ENCODE assay signal across 21 mouse cellular contexts in genomic region chr10:10476549-10476948, GRCm38 (mm10). TPM values are rescaled to one million over a fixed set of nuclear protein-coding genes. Genes with fewer than 3 reads are reported as not detected.
"Had no signal": no experiment of that assay in that cellular context is flagged by ENCODE, and none has a peak within 500 bp of the region (broad histone marks: within the 10 kb centered on the region; RNA-seq: fewer than 3 reads in every experiment).

No protein-coding gene starts in this region.

- DNase-seq: kidney, adult 11 months; kidney, adult 9 months; kidney, postnatal 14 days; layer of hippocampus, adult 9-11 months; left cerebral cortex, postnatal 4 days; liver, embryonic 13.5 days; lung, adult 2 months; retina, postnatal 1 day; right cerebral cortex, postnatal 25 days; spleen, adult 18-20 months; thymus, postnatal 25 days had no signal

- H3K27ac ChIP-seq: layer of hippocampus, adult 2 months; left cerebral cortex, adult 2 months; limb, embryonic 12.5 days; limb, embryonic 15.5 days; liver, embryonic 13.5 days; macrophage; neural tube, embryonic 12.5 days; neural tube, embryonic 15.5 days; stomach, embryonic 15.5 days had no signal

- H3K4me3 ChIP-seq: layer of hippocampus, adult 2 months; left cerebral cortex, adult 2 months; limb, embryonic 12.5 days; limb, embryonic 15.5 days; liver, embryonic 13.5 days; neural tube, embryonic 12.5 days; neural tube, embryonic 15.5 days; stomach, embryonic 15.5 days had no signal

- H3K27me3 ChIP-seq: limb, embryonic 12.5 days; limb, embryonic 15.5 days; liver, embryonic 13.5 days; neural tube, embryonic 12.5 days; neural tube, embryonic 15.5 days; stomach, embryonic 15.5 days had no signal

- H3K4me2 ChIP-seq: limb, embryonic 12.5 days; limb, embryonic 15.5 days; liver, embryonic 13.5 days; midbrain, embryonic 11.5 days; neural tube, embryonic 12.5 days; neural tube, embryonic 15.5 days; stomach, embryonic 15.5 days had no signal

- H3K9me3 ChIP-seq: limb, embryonic 12.5 days; limb, embryonic 15.5 days; liver, embryonic 13.5 days; neural tube, embryonic 12.5 days; neural tube, embryonic 15.5 days; stomach, embryonic 15.5 days had no signal

- H3K9ac ChIP-seq: limb, embryonic 12.5 days; limb, embryonic 15.5 days; liver, embryonic 13.5 days; neural tube, embryonic 12.5 days; neural tube, embryonic 15.5 days; stomach, embryonic 15.5 days had no signal

- H3K36me3 ChIP-seq: limb, embryonic 12.5 days; limb, embryonic 15.5 days; liver, embryonic 13.5 days; neural tube, embryonic 12.5 days; neural tube, embryonic 15.5 days; stomach, embryonic 15.5 days had no signal

RNA-seq across cellular contexts. Expression of gene Adgb, which starts 4.4 kb away (rescaled TPM):
- total RNA-seq: megakaryocyte-erythroid progenitor cell, adult 5-6 weeks had no signal
